8 mouse cellular contexts compared by ENCODE assay signal in the genomic region with DNA sequence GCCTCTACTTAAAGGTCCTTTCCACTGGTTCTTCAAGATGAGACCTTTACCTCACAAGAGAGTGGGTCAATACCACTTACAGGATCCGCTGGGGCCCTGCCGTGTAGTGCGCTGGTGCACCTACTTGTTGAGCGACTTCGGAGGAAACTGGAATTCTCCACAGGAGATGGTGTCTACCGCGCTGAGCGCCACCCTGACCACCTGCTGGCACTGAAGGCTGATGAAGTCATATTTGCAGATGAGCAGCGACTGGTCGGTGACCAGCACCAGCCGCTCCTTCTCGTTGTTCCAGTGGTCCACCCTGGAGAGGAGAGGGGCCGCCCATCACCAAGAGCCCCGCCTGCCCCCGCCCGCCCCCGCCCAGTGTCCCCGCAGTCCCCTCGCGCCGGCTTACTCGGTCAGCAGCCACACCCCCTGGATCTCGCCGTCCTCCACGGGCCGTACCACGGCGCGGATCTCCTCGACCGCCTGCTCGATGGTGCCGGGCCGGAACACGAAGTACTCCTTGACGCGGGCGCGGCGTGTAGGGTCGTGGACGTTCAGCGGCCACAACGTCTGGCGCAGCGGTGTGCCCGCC. TPM values are rescaled to one million over a fixed set of nuclear protein-coding genes. Genes with fewer than 3 reads are reported as not detected.
DNase-seq lines count a peak whose midpoint lies in the region; ATAC-seq and TF ChIP-seq lines count a peak whose summit lies in the region.

No protein-coding gene starts in this region.

- H3K4me3 ChIP-seq in kidney, adult 2 months (ENCODE audit: insufficient read depth, low read depth, low read length) = peak overlapping the region; percentile 85
- H3K4me3 ChIP-seq in MEL (ENCODE audit: control insufficient read depth in 1 of 2, insufficient read depth in 1 of 2, low read depth in 2 of 2, low read length in 2 of 2) = peak overlapping the region; percentile 86
- H3K4me3 ChIP-seq in embryonic facial prominence, embryonic 15.5 days (replicated peaks) = peak overlapping the region; percentile 90
- peak overlapping the region; percentile 98 for H3K4me3 ChIP-seq in intestine, embryonic 15.5 days (replicated peaks)

- H3K9me3 ChIP-seq in MEL (replicated peaks; ENCODE audit: insufficient read depth, low read length) = no peaks in the 10 kb centered on the region
- H3K9me3 ChIP-seq in embryonic facial prominence, embryonic 15.5 days (replicated peaks) = no peaks in the 10 kb centered on the region
- H3K9me3 ChIP-seq in intestine, embryonic 15.5 days = no peaks in the 10 kb centered on the region

- TF ChIP-seq EP300 in MEL (IDR thresholded peaks at IDR 0.05; ENCODE audit: low read depth in 1 of 2, low read length in 2 of 2) = no peak

- peaks cover 3% of the 10 kb centered on the region for H3K79me2 ChIP-seq in MEL (ENCODE audit: control insufficient read depth, insufficient read depth, low read length, poor library complexity)

- peak overlapping the region; percentile 85 for H3K9ac ChIP-seq in MEL (ENCODE audit: control insufficient read depth, low read depth, low read length, poor library complexity, severe bottlenecking)
- peak overlapping the region; percentile 71 for H3K9ac ChIP-seq in embryonic facial prominence, embryonic 15.5 days
- peak overlapping the region; percentile 71 for H3K9ac ChIP-seq in intestine, embryonic 15.5 days

- no peaks in the 10 kb centered on the region for H3K36me3 ChIP-seq in kidney, adult 2 months (ENCODE audit: control insufficient read depth, insufficient read depth, low read length)
- H3K36me3 ChIP-seq in MEL (ENCODE audit: control insufficient read depth in 1 of 2, insufficient read depth in 2 of 2, low read length in 2 of 2) = peaks cover 2 to 6% of the 10 kb centered on the region in 2 experiments; a peak in 2 of 4 replicates
- peaks cover 38% of the 10 kb centered on the region for H3K36me3 ChIP-seq in embryonic facial prominence, embryonic 15.5 days
- peaks cover 19% of the 10 kb centered on the region for H3K36me3 ChIP-seq in intestine, embryonic 15.5 days

- no peak for TF ChIP-seq CTCF in kidney, adult 2 months (conservative IDR thresholded peaks at IDR 0.05; ENCODE audit: insufficient read depth, insufficient read length, low read depth, low read length)
- TF ChIP-seq CTCF in MEL (IDR thresholded peaks at IDR 0.05 in 2 of 3, conservative IDR thresholded peaks at IDR 0.05 in 1 of 3; ENCODE audit: control insufficient read depth in 1 of 3, insufficient read depth in 1 of 3, low read depth in 2 of 3, low read length in 3 of 3, poor library complexity in 1 of 3, severe bottlenecking in 1 of 3) = no peak

- peak overlapping the region; percentile 75 for H3K4me2 ChIP-seq in embryonic facial prominence, embryonic 15.5 days (replicated peaks)
- peak overlapping the region; percentile 87 for H3K4me2 ChIP-seq in intestine, embryonic 15.5 days (replicated peaks)

- 1% methylated on average over 47 of the region's 47 CpGs for WGBS in kidney, adult 2 months
- WGBS in embryonic facial prominence, embryonic 15.5 days = 1% methylated on average over 47 of the region's 47 CpGs
- WGBS in intestine, embryonic 15.5 days = 2% methylated on average over 45 of the region's 47 CpGs

- H3K4me1 ChIP-seq in kidney, adult 2 months (ENCODE audit: control insufficient read depth, insufficient read depth, low read length) = peaks cover 6% of the 10 kb centered on the region; the same call in 1 of the 2 replicates
- peaks cover 0 to 4% of the 10 kb centered on the region in 2 experiments; a peak in 2 of 4 replicates for H3K4me1 ChIP-seq in MEL (ENCODE audit: control insufficient read depth in 1 of 2, insufficient read depth in 2 of 2, low read length in 2 of 2)
- H3K4me1 ChIP-seq in embryonic facial prominence, embryonic 15.5 days = peaks cover 22% of the 10 kb centered on the region
- H3K4me1 ChIP-seq in intestine, embryonic 15.5 days (replicated peaks) = peaks cover 11% of the 10 kb centered on the region

- TF ChIP-seq RAD21 in MEL (IDR thresholded peaks at IDR 0.05; ENCODE audit: low read depth, low read length) = no peak

- H3K27me3 ChIP-seq in kidney, adult 2 months (replicated peaks; ENCODE audit: control insufficient read depth, insufficient read depth, low read length) = no peaks in the 10 kb centered on the region
- no peaks in the 10 kb centered on the region for H3K27me3 ChIP-seq in MEL (ENCODE audit: control insufficient read depth in 1 of 2, insufficient read depth in 2 of 2, low read length in 2 of 2)
- no peaks in the 10 kb centered on the region for H3K27me3 ChIP-seq in embryonic facial prominence, embryonic 15.5 days
- H3K27me3 ChIP-seq in intestine, embryonic 15.5 days (replicated peaks) = no peaks in the 10 kb centered on the region

- DNase-seq in kidney, adult 2 months = no peak
- DNase-seq in kidney, adult 11 months = no peak
- DNase-seq in MEL (ENCODE audit: low read depth, low spot score) = peak; percentile 57
- peak; percentile 63 for DNase-seq in lung, postnatal 10 days
- DNase-seq in thymus, adult 18-20 months = peak; percentile 35

- ATAC-seq in embryonic facial prominence, embryonic 15.5 days (ENCODE audit: insufficient number of reproducible peaks, low FRiP score, low TSS enrichment, low read depth) = peak; percentile 32
- ATAC-seq in intestine, embryonic 15.5 days = peak; percentile 62
- ATAC-seq in megakaryocyte-erythroid progenitor cell, adult 5-6 weeks (replicated peaks; ENCODE audit: low FRiP score, low TSS enrichment, poor library complexity, severe bottlenecking) = no peak

- H3K27ac ChIP-seq in kidney, adult 2 months (ENCODE audit: insufficient read depth, low read depth, low read length) = peak overlapping the region; percentile 54
- H3K27ac ChIP-seq in MEL (ENCODE audit: control insufficient read depth, low read depth, low read length) = peak overlapping the region; percentile 61
- peak overlapping the region; percentile 78 for H3K27ac ChIP-seq in embryonic facial prominence, embryonic 15.5 days (replicated peaks)
- H3K27ac ChIP-seq in intestine, embryonic 15.5 days = peak overlapping the region; percentile 72

- TF ChIP-seq POLR2A in kidney, adult 2 months (IDR thresholded peaks at IDR 0.05; ENCODE audit: low read depth, low read length) = no peak
- no peak for TF ChIP-seq POLR2A in MEL (IDR thresholded peaks at IDR 0.05; ENCODE audit: control insufficient read depth in 1 of 2, insufficient read depth in 1 of 2, low read depth in 1 of 2, low read length in 2 of 2, poor library complexity in 1 of 2)

TF ChIP-seq in MEL, 35 proteins besides CTCF, POLR2A, EP300 and RAD21 (continues in another document):
- TF ChIP-seq USF2 (IDR thresholded peaks at IDR 0.05; ENCODE audit: borderline replicate concordance in 1 of 2, insufficient read depth in 1 of 2, low read depth in 1 of 2, low read length in 2 of 2) (no peak), HCFC1 (IDR thresholded peaks at IDR 0.05; ENCODE audit: low read depth, low read length) (no peak), MXI1 (IDR thresholded peaks at IDR 0.05; ENCODE audit: low read depth, low read length) (no peak), KAT2A (conservative IDR thresholded peaks at IDR 0.05; ENCODE audit: low read depth, low read length) (no peak), SMC3 (IDR thresholded peaks at IDR 0.05; ENCODE audit: low read depth, low read length) (no peak), ZKSCAN1 (IDR thresholded peaks at IDR 0.05; ENCODE audit: low read depth, low read length) (no peak)

RNA-seq across cellular contexts. Expression of gene Tprgl, which starts 0.4 kb away (rescaled TPM):
- 173 and 177 TPM in 2 replicates for polyA plus RNA-seq in kidney, adult 2 months (2012; rRNA removed)
- 43.5 and 49.3 TPM in 2 replicates for total RNA-seq in MEL (2012; rRNA removed)
- 100 to 1,000 TPM in 1 of 2 experiments, 10 to 100 TPM in 1; 67.4 to 163 TPM for polyA plus RNA-seq in MEL (2012; ENCODE audit: insufficient read depth in 1 of 2, insufficient read length in 2 of 2, low read depth in 1 of 2, low replicate concordance in 2 of 2, missing spikeins in 1 of 2)
- polyA plus RNA-seq in embryonic facial prominence, embryonic 15.5 days (2015; fragmentation: Nextera tagmentation; extraction: Ambion mirVana) = 154 and 159 TPM in 2 replicates
- polyA plus RNA-seq in intestine, embryonic 15.5 days (2015; fragmentation: Nextera tagmentation; extraction: Ambion mirVana) = 102 and 110 TPM in 2 replicates
- total RNA-seq in megakaryocyte-erythroid progenitor cell, adult 5-6 weeks (2014; fragmentation: Nextera tagmentation) = 67.6 and 82.8 TPM in 2 replicates
- 39.9 and 49.6 TPM in 2 replicates for total RNA-seq in megakaryocyte-erythroid progenitor cell, adult 5-6 weeks (2017)

RNA-seq across cellular contexts. Expression of gene Megf6, which starts 10.5 kb away (rescaled TPM):
- polyA plus RNA-seq in kidney, adult 2 months (2012; rRNA removed) = 0.55 and 1.2 TPM in 2 replicates
- total RNA-seq in MEL (2012; rRNA removed) = 0.12 TPM in 1 of 2 replicates, not detected in the other
- polyA plus RNA-seq in MEL (2012; ENCODE audit: insufficient read depth in 1 of 2, insufficient read length in 2 of 2, low read depth in 1 of 2, low replicate concordance in 2 of 2, missing spikeins in 1 of 2) = under 1 TPM in 1 of 2 experiments, not detected in 1; 0.07 TPM
- 146 and 154 TPM in 2 replicates for polyA plus RNA-seq in embryonic facial prominence, embryonic 15.5 days (2015; fragmentation: Nextera tagmentation; extraction: Ambion mirVana)
- polyA plus RNA-seq in intestine, embryonic 15.5 days (2015; fragmentation: Nextera tagmentation; extraction: Ambion mirVana) = 13.1 and 14.2 TPM in 2 replicates
- total RNA-seq in megakaryocyte-erythroid progenitor cell, adult 5-6 weeks (2014; fragmentation: Nextera tagmentation) = 0.22 and 0.37 TPM in 2 replicates
- 0.38 TPM in 1 of 2 replicates, not detected in the other for total RNA-seq in megakaryocyte-erythroid progenitor cell, adult 5-6 weeks (2017)

RNA-seq across cellular contexts. Expression of gene Wrap73, which starts 17.9 kb away (rescaled TPM):
- 18.4 and 18.7 TPM in 2 replicates for polyA plus RNA-seq in kidney, adult 2 months (2012; rRNA removed)
- 41.7 and 49.7 TPM in 2 replicates for total RNA-seq in MEL (2012; rRNA removed)
- 10 to 100 TPM in 1 of 2 experiments, not detected in 1; 49.7 TPM for polyA plus RNA-seq in MEL (2012; ENCODE audit: insufficient read depth in 1 of 2, insufficient read length in 2 of 2, low read depth in 1 of 2, low replicate concordance in 2 of 2, missing spikeins in 1 of 2)
- polyA plus RNA-seq in embryonic facial prominence, embryonic 15.5 days (2015; fragmentation: Nextera tagmentation; extraction: Ambion mirVana) = 44.1 and 44.6 TPM in 2 replicates
- 28.9 and 31.2 TPM in 2 replicates for polyA plus RNA-seq in intestine, embryonic 15.5 days (2015; fragmentation: Nextera tagmentation; extraction: Ambion mirVana)
- 23.3 and 29.7 TPM in 2 replicates for total RNA-seq in megakaryocyte-erythroid progenitor cell, adult 5-6 weeks (2014; fragmentation: Nextera tagmentation)
- total RNA-seq in megakaryocyte-erythroid progenitor cell, adult 5-6 weeks (2017) = 8.9 and 10.9 TPM in 2 replicates

RNA-seq across cellular contexts. Expression of gene Trp73, which starts 20.0 kb away (rescaled TPM):
- 0.03 TPM in 2 replicates for polyA plus RNA-seq in kidney, adult 2 months (2012; rRNA removed)
- total RNA-seq in MEL (2012; rRNA removed) = 0.04 TPM in 1 of 2 replicates, not detected in the other
- polyA plus RNA-seq in MEL (2012; ENCODE audit: insufficient read depth in 1 of 2, insufficient read length in 2 of 2, low read depth in 1 of 2, low replicate concordance in 2 of 2, missing spikeins in 1 of 2) = under 1 TPM in 1 of 2 experiments, not detected in 1; 0.03 TPM
- 9.3 and 9.8 TPM in 2 replicates for polyA plus RNA-seq in embryonic facial prominence, embryonic 15.5 days (2015; fragmentation: Nextera tagmentation; extraction: Ambion mirVana)
- polyA plus RNA-seq in intestine, embryonic 15.5 days (2015; fragmentation: Nextera tagmentation; extraction: Ambion mirVana) = 0.13 and 0.33 TPM in 2 replicates
- total RNA-seq in megakaryocyte-erythroid progenitor cell, adult 5-6 weeks (2014; fragmentation: Nextera tagmentation) = not detected in 2 replicates
- total RNA-seq in megakaryocyte-erythroid progenitor cell, adult 5-6 weeks (2017) = not detected in 2 replicates

Comparison
In these comparisons a context has a peak if more than half of its experiments do, and no peak if none do; other contexts are left out.
1. DNase-seq: peak in MEL (single experiment), lung, postnatal 10 days (single experiment) and thymus, adult 18-20 months (2 of 2); none in kidney, adult 2 months (single experiment) and kidney, adult 11 months (single experiment).
2. Peak in every context shown above with its lines, with median percentiles within 50 percentile points of each other: H3K27ac ChIP-seq, H3K4me3 ChIP-seq and H3K9ac ChIP-seq.